Mouse (Mus musculus) v-Abl transformed pro-B cells (cell line): ENCODE results near the gene Tes.
"Not testable (repeated sequence)": the region's sequence is repeated elsewhere in the genome, so short reads cannot be mapped to it uniquely, and the experiment has no call there.

Experiments used
- in situ Hi-C, 2 experiments: fragments of 400-800 bp; cut with MboI; formaldehyde crosslinking; loops; one replicate each; pipeline ENCODE4 v1.15.1; 2025; ENCODE audit not compliant: unreplicated experiment in 2 of 2

The Tes gene

DNA sequence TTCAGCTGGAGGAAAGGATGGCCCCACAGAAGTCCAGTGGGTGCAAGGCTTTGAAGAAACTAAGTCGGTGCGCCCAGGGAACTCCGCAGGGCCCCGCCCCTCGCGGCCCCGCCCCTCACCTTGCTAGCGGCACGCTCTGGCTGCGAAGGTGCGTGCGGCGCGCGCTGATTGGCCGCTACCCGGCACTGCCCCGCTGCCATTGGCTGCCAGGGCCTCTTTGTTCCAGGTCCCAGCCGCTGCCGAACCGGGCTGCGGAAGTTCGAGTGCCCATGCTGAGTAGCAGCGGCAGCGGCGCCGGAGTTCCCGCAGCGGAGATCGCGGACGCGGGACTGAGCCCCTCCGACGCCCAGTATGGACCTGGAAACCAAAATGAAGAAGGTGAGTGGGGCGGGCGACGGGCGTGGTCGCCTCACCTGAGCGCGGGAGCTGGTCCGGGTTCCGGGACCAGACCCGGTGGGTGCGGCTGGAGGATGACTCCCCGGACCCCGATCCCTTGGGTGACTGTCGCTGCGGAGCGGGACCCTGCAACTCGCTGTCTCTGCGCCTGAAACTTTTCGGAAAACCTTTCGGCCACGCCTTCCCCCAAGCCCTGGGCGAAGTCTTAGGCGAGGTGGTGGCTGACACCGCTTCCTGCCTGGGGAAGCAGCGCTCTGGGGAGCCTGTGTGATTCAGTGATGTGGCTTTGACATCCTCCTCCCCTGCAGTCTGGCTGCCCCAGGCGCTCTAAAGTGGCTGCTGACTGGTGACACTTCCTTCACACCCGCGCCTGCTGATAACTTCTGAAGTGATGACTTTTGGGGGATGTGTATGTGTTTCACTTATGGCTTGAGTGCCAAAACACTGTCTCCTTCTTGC lies at the start of gene Tes:
Gene Tes (plus strand): TSS at position 214 of the 855 bp plus-strand sequence.
- in situ Hi-C loops: no loop called here

DNA sequence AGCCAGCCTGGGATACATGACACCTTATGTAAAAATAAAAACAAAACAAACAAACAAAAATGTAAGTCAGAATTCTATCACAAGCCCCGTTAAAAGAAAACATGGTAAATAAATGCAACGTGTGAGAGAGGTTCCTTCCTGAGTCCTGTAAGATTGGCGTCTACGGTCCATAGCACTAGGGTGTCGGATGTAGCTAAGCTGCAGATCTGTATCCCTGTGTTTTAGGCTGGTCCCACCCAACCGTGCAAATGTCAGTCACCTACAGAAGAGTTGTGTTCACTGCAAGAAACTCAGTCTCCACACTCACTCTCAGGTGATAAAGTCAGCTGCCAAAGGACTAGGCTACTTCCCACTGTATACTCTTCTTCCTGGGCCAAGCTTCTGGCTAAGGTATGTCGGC lies 39.1 kb upstream of the Tes start:
- in situ Hi-C loops: loop anchor here (5.0 to 10.0 kb wide), 4 partner anchors 59 to 559 kb away; no protein-coding TSS in a partner anchor

DNA sequence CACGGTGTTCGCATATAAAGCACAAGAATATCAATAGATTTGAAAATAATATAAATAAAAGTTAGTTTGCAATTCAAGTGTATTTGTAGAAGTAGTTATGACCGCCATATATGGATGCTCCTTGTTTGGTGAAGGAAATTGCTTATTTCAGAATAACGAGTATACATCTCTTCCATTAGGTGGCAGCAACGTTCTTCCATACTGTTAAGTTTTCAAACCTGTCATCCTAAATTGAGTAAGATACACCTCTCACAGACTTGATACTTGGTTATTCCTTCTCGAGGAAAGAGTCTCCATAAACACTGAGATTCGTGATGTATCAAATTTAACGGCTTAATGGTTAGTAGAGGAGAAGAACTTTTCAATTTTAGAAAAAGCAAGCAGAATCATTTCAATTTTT lies 37.4 kb upstream of the Tes start:
- in situ Hi-C loops: loop anchor here (5.0 to 10.0 kb wide), 4 partner anchors 57 to 557 kb away; no protein-coding TSS in a partner anchor

DNA sequence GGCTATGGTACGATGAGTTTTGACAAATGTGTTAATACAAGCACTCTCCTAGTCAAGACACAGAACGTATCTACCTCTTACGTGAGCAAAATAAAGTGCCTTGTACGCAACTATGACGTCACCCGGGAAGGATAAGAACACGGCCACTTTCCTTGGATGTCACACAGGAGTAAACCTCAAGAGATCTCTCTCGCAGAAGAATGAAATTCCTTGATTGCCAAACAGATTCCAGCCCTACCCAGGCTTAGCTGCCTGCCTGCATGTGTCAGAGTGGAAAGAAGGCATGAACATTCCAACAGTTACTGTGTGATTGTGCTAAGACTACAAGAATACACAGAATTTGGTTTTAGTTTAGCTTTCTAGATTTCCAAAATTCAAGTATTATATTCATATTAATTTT lies 36.1 kb upstream of the Tes start:
- in situ Hi-C loops: loop anchor here (5.0 to 10.0 kb wide), 4 partner anchors 56 to 556 kb away; no protein-coding TSS in a partner anchor

DNA sequence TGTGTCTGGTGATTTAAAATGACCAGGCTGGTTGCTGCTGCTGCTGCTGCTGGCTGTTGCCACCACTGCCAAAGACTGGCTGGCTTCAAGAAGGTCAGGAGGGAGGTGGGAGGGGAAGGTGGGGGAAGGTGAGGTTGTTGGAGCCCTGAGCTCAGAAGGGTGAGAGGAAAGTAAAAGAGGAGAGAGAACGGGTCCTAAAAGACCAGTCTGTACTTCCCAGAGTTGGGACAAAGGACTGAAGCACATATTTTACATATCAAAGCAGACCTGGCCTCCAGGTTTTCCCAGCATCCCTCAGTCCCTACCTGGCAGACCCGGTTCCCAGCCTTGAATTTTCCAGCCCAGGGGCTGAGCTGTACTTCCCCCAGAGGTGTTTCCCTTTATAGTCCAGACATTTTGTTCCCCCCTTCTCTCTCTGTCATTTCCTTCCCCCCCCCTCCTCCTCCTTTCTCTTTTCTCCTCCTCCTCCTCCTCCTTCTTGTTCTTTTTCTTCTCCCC lies 32.7 kb upstream of the Tes start:
- in situ Hi-C loops: no loop called here

DNA sequence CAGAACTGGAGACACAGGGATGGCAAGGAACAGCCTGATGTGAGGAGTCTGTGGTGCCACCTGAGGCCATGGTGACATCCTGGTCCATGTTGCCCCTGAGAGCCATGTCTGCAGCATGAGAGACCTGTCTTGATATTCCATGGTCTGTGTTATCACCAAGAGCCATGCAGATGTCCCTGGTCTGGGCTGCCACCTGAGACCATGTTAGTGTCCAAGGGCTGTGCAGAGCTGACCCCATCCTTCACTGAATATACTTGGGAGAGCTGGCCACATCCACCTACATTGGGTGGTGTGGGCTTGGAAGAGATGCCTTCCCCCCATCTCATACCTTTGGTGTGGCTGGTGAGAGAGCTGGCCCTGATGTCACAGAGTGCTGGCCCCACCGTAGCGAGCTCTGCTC lies 30.9 kb upstream of the Tes start:
- in situ Hi-C loops: no loop called here

DNA sequence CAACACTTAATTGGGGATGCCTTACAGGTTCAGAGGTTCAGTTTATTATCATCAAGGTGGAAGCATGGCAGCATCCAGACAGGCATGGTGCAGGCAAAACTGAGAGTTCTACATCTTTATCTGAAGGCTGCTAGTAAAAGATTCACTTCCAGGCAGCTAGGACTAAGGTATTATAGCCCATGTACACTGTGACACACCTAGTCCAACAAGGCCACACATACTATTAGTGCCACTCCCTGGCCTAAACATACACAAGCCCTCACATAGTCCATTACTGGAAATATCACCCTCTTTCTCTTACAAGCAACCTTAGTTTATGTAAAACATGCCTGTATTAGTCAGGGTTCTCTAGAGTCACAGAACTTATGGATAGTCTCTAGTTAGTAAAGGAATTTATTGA lies 29.7 kb upstream of the Tes start:
- in situ Hi-C loops: no loop called here

DNA sequence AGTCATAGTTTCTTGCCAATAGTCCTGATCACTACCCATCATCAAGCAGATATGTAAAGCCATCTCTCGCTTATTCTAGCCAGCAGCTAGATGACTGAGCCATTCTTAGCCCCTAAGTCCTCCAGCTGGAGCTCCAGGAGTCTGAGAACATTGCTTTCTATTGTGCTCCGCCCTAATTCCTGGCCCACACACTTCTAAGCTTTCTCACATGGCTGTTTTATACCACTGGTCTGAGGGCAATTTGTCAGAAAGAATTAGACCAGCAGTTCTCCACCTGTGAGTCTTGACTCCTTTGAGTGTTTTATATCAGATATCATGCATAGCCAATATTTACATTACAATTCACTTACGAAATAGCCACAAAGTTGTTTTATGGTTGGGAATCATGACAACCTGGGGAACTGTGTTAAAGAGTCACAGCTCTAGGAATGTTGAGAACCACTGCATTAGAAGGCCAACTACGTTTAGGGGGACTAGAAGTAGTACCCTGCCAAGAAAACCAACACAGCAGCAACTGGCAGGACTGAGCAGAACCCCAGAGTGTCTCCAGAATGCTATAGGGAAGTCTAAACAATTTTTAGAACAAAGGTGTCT lies 13.4 kb upstream of the Tes start:
- in situ Hi-C loops: no loop called here

DNA sequence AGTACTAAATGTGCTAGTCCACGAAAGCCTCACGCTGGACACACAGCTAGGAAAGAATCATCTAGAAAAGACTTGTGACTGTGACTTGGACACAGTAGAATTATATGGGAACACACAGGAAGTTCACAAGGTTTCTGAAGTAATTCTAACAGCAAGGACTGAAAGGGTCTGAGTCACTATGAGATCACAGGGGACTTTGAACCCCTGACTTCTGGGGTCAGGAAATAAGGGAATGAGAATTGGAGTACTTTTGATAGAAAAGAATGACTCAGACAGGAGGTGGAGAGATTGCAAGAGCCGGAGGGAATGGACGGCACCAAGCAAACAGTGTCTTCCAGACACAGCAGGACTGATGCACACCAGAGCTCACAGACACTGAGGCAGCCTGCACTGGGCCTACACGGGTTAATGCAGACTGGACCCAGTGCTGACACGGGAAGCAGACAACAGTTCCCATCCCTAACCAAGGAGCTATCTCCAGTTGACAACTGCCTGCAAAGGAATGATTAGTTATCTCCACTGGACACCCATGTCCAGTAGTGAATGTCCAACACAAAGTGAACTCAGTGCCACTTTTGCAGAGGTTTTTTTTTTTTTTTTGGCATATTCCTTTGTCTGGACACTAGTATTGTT lies 11.8 kb upstream of the Tes start:
- in situ Hi-C loops: no loop called here

DNA sequence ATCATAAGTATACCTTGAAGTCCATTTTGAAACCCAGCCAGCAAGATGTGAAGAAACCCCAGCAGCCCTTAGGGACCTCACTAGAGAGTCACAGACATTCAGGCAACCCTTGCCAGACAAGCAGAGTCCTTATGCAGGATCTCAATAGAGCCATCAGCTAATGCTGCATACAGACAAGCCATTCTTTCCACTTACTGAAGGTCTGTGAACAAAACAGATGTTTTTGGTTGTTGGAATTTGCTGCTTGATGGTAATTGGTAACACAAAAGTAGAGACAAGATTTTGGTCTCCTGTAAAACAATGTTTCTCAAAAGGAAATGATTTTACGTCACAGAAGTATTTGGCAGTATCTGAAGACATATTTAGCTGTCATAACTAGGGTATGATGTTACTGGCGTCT lies 10.2 kb upstream of the Tes start:
- in situ Hi-C loops: no loop called here

DNA sequence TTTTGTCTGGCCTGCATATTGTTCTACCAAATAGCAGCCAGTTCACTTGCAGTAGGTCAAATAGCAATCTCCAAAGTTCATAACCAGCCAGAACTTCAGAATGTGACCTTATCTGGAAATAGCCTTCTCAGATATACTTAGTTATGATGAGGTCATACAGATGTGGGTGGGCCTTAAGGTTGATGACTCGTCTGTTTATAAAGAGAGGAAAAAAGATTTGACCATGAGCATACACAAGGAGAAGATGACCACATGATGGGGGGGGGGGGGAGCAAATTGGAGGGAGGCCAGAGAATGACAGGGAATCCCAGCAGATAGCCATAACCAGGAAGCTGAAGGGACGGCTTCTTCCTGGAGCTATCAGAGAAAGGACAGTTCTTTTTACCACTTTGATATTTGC lies 9.3 kb upstream of the Tes start:
- in situ Hi-C loops: no loop called here

DNA sequence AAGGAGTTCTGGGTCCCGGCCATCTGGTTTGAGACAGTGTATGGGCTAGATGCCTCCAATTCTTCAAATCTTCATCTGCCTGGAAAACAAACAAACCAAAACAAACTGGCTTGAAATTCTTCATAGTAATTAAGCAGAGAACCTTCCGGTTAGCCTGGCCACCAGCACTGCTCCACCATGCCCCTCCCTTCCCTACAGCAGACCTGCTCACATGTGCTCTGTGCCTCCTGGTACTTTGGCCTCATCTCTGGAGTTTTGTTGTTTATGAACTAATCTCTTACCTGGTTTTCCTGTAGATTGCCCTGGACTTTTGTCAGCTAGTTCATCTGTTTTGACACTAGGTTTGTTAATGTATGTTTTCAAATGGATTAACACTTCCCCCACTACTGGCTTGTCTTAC lies 5.4 kb upstream of the Tes start:
- in situ Hi-C loops: no loop called here

DNA sequence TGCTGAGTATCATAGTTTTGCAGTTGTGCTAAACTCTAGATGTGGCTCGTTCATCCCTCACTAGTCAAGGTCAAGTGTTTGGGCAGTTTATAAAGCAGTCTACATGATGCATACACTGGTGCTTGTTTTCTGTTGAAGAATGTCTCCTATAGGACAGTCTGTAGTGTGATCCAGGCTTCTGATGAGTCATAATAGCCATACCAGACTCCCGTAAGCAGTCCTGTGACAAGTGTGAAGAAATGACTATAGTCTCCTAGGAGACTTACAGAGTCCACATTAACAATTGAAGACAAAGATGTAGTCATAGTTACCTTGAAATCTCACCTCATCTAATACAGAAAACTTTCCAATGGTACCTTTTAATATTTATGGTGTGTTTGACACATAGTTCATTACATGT lies 4.8 kb upstream of the Tes start:
- in situ Hi-C loops: no loop called here

DNA sequence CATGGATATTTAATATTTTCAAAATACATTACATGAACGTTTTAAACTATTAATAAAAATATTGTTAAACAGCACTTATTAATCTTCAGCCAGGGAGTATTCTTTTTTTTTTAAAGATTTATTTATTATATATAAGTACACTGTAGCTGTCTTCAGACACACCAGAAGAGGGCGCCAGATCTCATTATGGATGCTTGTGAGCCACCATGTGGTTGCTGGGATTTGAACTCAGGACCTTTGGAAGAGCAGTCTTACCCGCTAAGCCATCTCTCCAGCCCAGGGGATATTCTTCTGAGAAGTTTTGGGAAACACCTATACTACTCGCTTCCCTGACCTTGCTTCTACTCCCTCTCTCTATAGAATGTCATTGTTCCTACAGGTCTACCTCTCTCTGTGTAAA lies 3.1 kb upstream of the Tes start:
- in situ Hi-C loops: not testable (repeated sequence)

DNA sequence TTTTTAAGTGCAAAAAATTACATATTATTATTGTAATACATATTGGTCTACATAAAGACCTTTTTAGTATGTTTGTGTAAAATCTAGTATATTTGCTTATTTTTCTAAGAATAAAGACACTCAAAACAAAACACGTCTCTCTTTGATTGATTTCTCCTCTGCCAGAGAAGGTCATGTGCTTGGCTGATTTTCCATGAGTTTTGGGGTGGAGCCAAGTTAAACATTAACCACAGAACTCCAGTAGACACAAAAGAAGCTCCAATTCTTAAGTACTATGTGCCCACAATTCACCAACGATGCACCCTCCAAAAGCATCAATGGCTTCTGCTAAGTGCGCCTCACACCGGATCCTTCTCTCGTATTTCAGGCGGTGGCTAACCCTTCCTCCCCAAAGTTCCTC lies 2.6 kb upstream of the Tes start:
- in situ Hi-C loops: no loop called here

DNA sequence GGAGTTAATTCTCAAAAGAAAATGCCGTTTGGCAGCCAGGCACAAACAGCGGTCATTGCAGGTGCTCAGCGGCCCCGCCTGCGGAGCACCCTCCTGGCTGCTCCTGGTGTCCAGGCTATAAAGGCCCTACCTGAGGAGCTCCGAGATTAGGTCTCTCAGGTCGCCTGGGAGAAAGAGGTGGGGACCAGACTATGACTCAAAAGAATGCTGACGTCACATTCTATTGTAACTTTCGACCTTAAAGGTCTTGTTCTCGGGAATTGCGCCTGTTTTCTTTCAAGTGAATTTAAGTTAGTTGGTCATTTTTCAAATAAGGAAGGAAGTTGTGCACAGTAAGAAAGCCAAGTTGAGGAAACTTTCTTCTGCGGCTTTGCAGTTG lies 831 bp downstream of the Tes start:
- in situ Hi-C loops: no loop called here

DNA sequence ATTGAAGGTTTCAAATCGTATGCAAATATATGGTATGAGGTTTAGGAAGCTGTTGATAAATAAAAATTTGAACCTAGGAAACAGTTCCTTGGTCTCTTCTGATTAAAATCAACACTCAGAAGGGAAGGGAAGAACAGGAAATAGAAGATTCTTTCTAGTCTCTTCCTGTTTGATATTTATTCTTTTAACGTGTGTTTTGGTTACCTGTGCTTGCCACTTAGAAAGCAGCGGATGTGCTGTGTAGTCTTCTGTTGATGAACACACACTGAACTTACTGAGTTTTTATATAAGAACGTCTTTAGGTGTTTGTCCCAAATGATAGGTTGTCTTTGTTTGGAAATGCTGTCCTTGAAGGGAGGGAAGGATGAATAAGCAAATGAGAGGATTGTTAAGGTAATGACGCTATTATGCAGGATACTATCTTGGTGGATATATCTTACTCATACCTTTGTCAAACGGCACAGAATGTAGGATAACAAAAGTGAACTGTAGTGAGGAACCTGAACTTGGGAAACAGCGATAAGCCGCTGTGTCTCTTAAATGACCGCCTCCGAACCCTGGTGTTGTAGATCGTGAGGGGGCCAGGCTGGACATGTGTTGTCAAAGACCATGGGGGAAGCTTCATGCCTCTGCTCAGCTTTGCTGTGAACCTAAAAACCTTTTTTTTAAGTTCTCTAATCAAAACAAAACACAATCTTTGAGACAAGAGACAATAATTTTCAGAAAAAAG lies 1.4 kb downstream of the Tes start:
- in situ Hi-C loops: no loop called here

DNA sequence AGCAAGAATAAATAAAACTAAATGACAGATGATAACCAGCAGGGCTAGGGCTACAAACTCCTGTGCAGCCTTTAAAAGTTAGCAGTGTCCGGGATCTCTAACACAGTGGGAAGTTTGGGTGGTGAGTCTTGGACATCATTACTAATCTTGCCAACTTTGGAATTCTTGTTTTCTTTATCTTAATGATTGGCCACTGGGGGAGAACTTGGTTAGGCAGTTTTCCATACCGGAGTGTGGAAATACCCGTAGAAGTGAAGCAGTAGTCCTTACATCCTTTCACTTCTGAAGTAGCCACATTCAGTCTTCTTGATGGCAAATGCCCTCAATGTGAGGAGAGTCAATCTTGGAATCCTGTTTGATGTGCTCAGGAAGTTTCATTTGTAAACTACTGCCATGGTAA lies 7.0 kb downstream of the Tes start:
- in situ Hi-C loops: no loop called here

DNA sequence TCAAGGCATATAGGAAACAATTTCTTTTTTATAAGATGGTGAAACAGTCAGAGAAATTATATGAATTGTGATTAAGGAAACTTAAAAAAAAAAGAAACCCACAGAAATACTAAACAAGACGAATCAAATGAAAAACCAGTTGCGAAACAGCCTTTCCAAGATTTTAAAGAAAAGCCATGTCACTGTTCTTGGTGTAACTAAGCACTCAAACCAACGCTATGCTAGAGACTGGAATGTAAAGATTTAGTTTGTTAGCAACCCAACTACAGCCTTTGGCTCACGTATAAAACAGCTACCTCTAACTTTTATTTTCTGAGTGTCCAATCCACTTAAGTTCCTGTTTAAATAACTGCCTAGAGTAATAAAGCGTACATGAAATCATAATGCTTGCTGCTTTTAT lies 7.4 kb downstream of the Tes start:
- in situ Hi-C loops: no loop called here

DNA sequence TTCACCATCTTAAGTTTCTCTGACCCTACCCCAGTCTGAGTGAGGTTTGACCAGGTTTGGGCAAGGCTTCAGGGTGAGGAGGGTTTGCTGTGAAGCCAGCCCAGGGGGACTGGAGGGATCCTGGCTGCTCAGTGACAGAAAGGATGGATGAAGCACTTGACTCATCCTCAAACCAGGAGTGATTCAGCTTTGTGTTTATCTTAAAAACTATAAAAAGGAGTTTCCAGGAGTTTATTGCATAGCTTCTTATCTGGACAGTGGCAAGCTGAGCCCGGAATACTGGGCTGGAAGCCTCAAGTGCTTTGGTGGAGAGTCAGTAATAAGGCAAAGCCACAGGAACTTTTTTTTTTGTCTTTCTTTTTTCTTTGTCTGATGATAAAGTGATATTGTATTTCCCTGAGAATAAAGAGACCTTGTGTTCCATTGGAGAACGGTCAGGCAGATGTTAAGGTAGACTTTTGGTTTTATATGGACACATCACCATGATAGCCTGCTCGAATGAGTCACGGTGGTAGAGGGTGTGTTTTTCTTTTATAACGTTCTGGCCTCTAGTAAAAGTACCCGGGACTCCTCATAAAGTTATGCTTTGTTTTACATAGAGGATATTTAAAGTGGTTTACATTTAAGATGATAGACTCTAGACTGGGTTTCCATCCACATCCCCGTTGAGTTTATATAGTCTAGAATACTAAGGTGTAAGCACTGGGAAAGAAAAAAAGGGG lies 8.0 kb downstream of the Tes start:
- in situ Hi-C loops: no loop called here
